Mouse (Mus musculus): ENCODE data around the gene Vps33a.

DNA sequence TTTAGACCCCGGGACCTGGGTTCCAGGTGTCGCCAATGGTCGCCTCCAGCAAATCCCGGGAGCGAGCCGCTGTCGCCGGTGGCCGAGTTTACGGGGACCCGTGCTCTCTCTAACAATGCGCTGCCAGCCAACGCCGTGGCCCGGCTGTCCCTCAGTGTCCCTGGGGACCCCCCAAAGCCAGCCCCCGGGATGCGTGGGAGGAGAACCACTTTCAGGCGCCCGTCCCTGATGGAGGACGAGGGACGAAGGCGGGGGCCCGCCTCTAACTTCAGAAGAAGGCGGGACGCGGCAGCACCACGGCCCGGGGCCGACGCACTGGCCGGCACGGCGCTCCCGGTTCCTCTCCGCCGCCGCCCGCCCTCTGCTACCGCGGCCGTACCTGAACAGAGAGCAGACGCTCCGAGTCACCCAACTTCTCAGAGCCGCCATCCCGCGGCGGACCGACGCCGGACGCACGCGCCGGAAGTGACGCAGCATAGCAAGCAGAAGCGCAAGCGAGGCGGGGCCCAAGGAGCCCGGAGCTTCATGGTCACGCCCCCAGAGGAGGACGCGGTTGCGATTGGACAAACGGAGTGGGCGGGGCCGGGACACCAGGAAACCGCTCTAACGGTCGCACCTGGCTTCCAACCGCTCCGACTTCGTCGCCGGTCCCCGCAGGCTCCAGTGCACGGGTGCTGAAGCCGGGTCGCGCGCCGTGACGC lies 49.0 kb downstream of the Vps33a start, which contains the start of gene Diablo:
- TF ChIP-seq CTCF (conservative IDR thresholded peaks at IDR 0.05; ENCODE audit: low read length): no peak
- TF ChIP-seq NANOG (IDR thresholded peaks at IDR 0.05; ENCODE audit: borderline replicate concordance, low read length): no peak
- TF ChIP-seq POU5F1 (IDR thresholded peaks at IDR 0.05; ENCODE audit: borderline replicate concordance, low read length): no peak
